In genomic region chr5:144243901-144244487, GRCm38 (mm10) we compare ENCODE assay signal across 8 mouse cellular contexts. TPM values are rescaled to one million over a fixed set of nuclear protein-coding genes. Genes with fewer than 3 reads are reported as not detected.
DNase-seq lines count a peak whose midpoint lies in the region; ATAC-seq and TF ChIP-seq lines count a peak whose summit lies in the region.

Bri3 (plus strand) TSS chr5:144244437.

- no peak within 1 kb of the TSS for H3K4me3 ChIP-seq in G1E (ENCODE audit: low read depth, low read length)
- H3K4me3 ChIP-seq in forebrain, postnatal 0 days (ENCODE audit: low read depth, low read length), result no peak within 1 kb of the TSS
- H3K4me3 ChIP-seq in hindbrain, embryonic 14.5 days (replicated peaks; ENCODE audit: low read length), result no peak within 1 kb of the TSS
- no peak within 1 kb of the TSS for H3K4me3 ChIP-seq in liver, embryonic 16.5 days (ENCODE audit: low read depth, low read length)

- no peaks in the 10 kb centered on the region for H3K36me3 ChIP-seq in G1E (replicated peaks)
- no peaks in the 10 kb centered on the region for H3K36me3 ChIP-seq in forebrain, postnatal 0 days (ENCODE audit: insufficient read depth)
- H3K36me3 ChIP-seq in hindbrain, embryonic 14.5 days (replicated peaks; ENCODE audit: control insufficient read depth, insufficient read depth), result no peaks in the 10 kb centered on the region
- H3K36me3 ChIP-seq in liver, embryonic 16.5 days (ENCODE audit: control insufficient read depth, insufficient read depth), result no peaks in the 10 kb centered on the region

- no peaks in the 10 kb centered on the region for H3K27me3 ChIP-seq in G1E (ENCODE audit: insufficient read depth, low read length)
- no peaks in the 10 kb centered on the region for H3K27me3 ChIP-seq in forebrain, postnatal 0 days (ENCODE audit: insufficient read depth, low read length)
- no peaks in the 10 kb centered on the region for H3K27me3 ChIP-seq in hindbrain, embryonic 14.5 days (ENCODE audit: control insufficient read depth, insufficient read depth, low read length)
- no peaks in the 10 kb centered on the region for H3K27me3 ChIP-seq in liver, embryonic 16.5 days (ENCODE audit: control insufficient read depth, insufficient read depth, low read depth, low read length)

- ATAC-seq in G1E (ENCODE audit: extremely low read depth, insufficient number of reproducible peaks, low FRiP score, poor library complexity, severe bottlenecking), result no peak
- no peak for ATAC-seq in forebrain, postnatal 0 days
- ATAC-seq in hindbrain, embryonic 14.5 days (ENCODE audit: low FRiP score), result no peak
- no peak for ATAC-seq in liver, embryonic 16.5 days (ENCODE audit: low read depth)

- no peak within 1 kb of the TSS for H3K27ac ChIP-seq in forebrain, postnatal 0 days (ENCODE audit: low read depth, low read length)
- no peak within 1 kb of the TSS for H3K27ac ChIP-seq in hindbrain, embryonic 14.5 days
- H3K27ac ChIP-seq in liver, embryonic 16.5 days (ENCODE audit: low read length), result no peak within 1 kb of the TSS

- H3K4me1 ChIP-seq in G1E (ENCODE audit: insufficient read depth, low read depth, low read length), result peaks cover 11% of the 10 kb centered on the region
- no peaks in the 10 kb centered on the region for H3K4me1 ChIP-seq in forebrain, postnatal 0 days (ENCODE audit: insufficient read depth)
- H3K4me1 ChIP-seq in hindbrain, embryonic 14.5 days (replicated peaks; ENCODE audit: control insufficient read depth, insufficient read depth, low read length), result no peaks in the 10 kb centered on the region
- H3K4me1 ChIP-seq in liver, embryonic 16.5 days (ENCODE audit: control insufficient read depth, low read depth, low read length), result no peaks in the 10 kb centered on the region

- no peak within 1 kb of the TSS for H3K9ac ChIP-seq in forebrain, postnatal 0 days
- H3K9ac ChIP-seq in hindbrain, embryonic 14.5 days, result no peak within 1 kb of the TSS
- H3K9ac ChIP-seq in liver, embryonic 16.5 days (ENCODE audit: low read depth, low read length), result no peak within 1 kb of the TSS

- DNase-seq in adrenal gland, adult 18-20 months (ENCODE audit: low spot score in 2 of 2), result no peak
- DNase-seq in adrenal gland, adult (ENCODE audit: inconsistent age in 2 of 2, low spot score in 1 of 2), result no peak
- DNase-seq in G1E (ENCODE audit: low spot score), result no peak
- DNase-seq in forebrain, postnatal 0 days, result no peak
- DNase-seq in hindbrain, embryonic 14.5 days (ENCODE audit: low spot score), result no peak
- no peak for DNase-seq in ovary, postnatal 10 days (ENCODE audit: low spot score)
- DNase-seq in c-Kit-positive CD71-positive TER-119-positive erythroid progenitor cells, embryonic 14.5 days (ENCODE audit: low spot score), result no peak

- no peak within 1 kb of the TSS for H3K4me2 ChIP-seq in forebrain, postnatal 0 days (ENCODE audit: low read depth)
- H3K4me2 ChIP-seq in hindbrain, embryonic 14.5 days (replicated peaks), result no peak within 1 kb of the TSS
- H3K4me2 ChIP-seq in liver, embryonic 16.5 days (ENCODE audit: low read depth, low read length), result no peak within 1 kb of the TSS

- TF ChIP-seq CTCF in G1E (IDR thresholded peaks at IDR 0.05; ENCODE audit: low read depth, low read length), result no peak
- no peak for TF ChIP-seq CTCF in forebrain, postnatal 0 days (IDR thresholded peaks at IDR 0.05; ENCODE audit: low read depth)

- H3K9me3 ChIP-seq in G1E (replicated peaks), result no peaks in the 10 kb centered on the region
- no peaks in the 10 kb centered on the region for H3K9me3 ChIP-seq in forebrain, postnatal 0 days (ENCODE audit: low read length)
- no peaks in the 10 kb centered on the region for H3K9me3 ChIP-seq in hindbrain, embryonic 14.5 days (ENCODE audit: control insufficient read depth, low read length)
- H3K9me3 ChIP-seq in liver, embryonic 16.5 days (replicated peaks; ENCODE audit: control insufficient read depth, low read length), result no peaks in the 10 kb centered on the region

- 91% methylated on average over 7 of the region's 7 CpGs for WGBS in forebrain, postnatal 0 days
- WGBS in hindbrain, embryonic 14.5 days, result 87% methylated on average over 7 of the region's 7 CpGs
- WGBS in liver, embryonic 16.5 days (ENCODE audit: insufficient replicate concordance), result 78% methylated on average over 7 of the region's 7 CpGs

RNA-seq across cellular contexts. Expression of gene Bri3, which starts in this region (rescaled TPM):
- total RNA-seq in adrenal gland, adult 18-20 months (2021), result 100 to 1,000 TPM; 136 to 144 TPM
- total RNA-seq in G1E (2014; fragmentation: Nextera tagmentation) (33.0 and 37.6 TPM in 2 replicates), G1E (2017) (60.2 and 63.4 TPM in 2 replicates)
- polyA plus RNA-seq in G1E (2012), result 58.1 and 75.9 TPM in 2 replicates
- total RNA-seq in forebrain, postnatal 0 days (2014; rRNA removed), result 17.6 and 26.5 TPM in 2 replicates
- polyA plus RNA-seq in forebrain, postnatal 0 days (2015; fragmentation: Nextera tagmentation; extraction: Ambion mirVana), result 138 and 151 TPM in 2 replicates
- polyA plus RNA-seq in hindbrain, embryonic 14.5 days (2014; fragmentation: Nextera tagmentation; extraction: Ambion mirVana), result 103 and 123 TPM in 2 replicates
- polyA plus RNA-seq in liver, embryonic 16.5 days (2015; fragmentation: Nextera tagmentation; extraction: Ambion mirVana), result 20.6 and 21.8 TPM in 2 replicates
